Mouse (Mus musculus): ENCODE data around the gene Aspdh.

DNA sequence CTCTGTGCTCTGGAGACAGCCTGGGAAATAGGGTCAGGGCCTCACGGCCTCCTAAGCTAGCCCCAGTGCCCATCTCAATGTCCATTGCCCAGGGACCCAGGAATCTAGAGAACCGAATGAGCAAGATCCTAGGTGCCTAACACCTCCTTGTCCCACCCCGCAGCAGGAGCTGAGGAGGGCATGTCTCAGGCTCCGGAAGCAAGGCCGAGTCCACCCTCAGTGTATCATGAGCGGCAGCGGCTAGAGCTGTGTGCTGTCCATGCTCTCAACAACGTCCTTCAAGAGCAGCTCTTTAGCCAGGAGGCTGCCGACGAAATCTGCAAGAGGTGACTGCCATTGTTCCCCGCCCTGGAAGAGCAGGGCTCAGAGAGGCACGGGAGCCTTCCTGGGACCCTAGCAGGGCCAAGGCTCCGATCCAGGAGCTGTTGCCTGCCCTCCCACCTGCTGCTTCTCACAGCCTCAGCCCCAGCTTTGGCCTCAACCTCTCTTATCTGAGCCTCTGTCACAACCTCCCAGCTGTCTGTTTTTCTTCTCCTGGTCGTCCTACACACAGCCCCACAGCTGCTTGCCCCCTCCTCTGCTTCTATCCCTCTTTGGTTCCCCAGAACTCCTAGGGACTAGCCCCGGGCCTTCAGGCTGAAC lies 3.6 kb downstream of the Aspdh start:
- TF ChIP-seq CTCF (IDR thresholded peaks at IDR 0.05) (no peak), EP300 (IDR thresholded peaks at IDR 0.05) (no peak)
